Mouse (Mus musculus) spleen, adult 2 months (tissue): ENCODE measurements around the gene Helq.

Experiments
- CTCF ChIP-seq: fragments of 200-500 bp; IDR thresholded peaks from 2 replicates; pipeline ENCODE4 v1.5.1; 2011; ENCODE audit warnings: mild to moderate bottlenecking, inconsistent platforms; ENCODE audit not compliant: insufficient read depth, insufficient read length, insufficient replicate concordance; ENCODE audit errors: extremely low read depth
- POLR2A ChIP-seq: fragments of 200-500 bp; IDR thresholded peaks from 2 replicates; pipeline ENCODE4 v1.6.1; 2011; ENCODE audit warnings: low read depth, low read length, inconsistent platforms

DNA sequence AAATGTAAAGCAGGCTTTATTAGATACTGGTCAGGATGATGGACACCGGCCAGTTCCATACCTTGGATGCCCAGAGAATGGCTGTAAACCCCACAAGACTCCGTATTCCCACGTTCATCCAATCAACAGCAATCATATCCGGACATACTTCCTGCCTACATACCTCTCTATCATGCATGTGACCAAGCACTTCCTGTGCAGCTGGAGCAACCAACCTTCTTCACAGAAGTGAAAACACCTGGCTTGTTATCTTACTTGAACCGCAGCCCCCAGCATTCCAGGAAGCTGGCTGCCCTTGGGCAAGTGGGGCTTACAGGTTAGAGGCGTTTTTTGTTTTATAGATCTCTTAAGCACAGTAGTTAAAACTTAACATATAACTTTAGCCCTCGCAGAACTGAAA is 24.4 kb upstream of the Helq start:
- TF ChIP-seq CTCF (no peak), POLR2A (no peak)
